Mouse (Mus musculus) mesoderm, embryonic 11.5 days (tissue): ENCODE data around the gene Trpc4.
A peak's percentile ranks its signal among the peaks of the same experiment; 100 is the strongest.

Source experiments
- DNase-seq: peaks from one replicate; pipeline ENCODE4 v3.0.0-alpha.2; 2012; ENCODE audit warnings: low read depth, low spot score

Trpc4 gene

DNA sequence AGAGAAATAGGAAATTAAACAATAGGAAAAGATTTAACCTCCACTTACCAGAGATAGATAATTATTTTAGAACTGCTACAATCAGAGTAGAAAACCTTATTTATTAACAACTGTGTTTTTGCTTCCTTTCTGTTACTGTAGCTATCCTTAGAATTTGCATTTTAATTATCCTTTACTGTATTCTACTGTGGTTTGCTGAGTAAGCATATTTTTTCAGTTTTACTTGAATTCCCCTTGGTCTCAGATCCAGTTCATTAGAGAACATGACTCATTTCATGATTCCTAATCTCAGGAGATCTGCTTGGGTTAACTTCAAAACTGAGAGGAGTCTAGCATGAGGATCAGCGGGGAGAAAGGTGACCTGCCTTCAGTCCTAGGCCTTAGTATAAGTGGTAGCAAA is 111.1 kb downstream of the Trpc4 start:
- no peak for DNase-seq

GRCm38 (mm10) chr3:54269180-54269579 is 113.3 kb downstream of the Trpc4 start:
- no peak for DNase-seq

DNA sequence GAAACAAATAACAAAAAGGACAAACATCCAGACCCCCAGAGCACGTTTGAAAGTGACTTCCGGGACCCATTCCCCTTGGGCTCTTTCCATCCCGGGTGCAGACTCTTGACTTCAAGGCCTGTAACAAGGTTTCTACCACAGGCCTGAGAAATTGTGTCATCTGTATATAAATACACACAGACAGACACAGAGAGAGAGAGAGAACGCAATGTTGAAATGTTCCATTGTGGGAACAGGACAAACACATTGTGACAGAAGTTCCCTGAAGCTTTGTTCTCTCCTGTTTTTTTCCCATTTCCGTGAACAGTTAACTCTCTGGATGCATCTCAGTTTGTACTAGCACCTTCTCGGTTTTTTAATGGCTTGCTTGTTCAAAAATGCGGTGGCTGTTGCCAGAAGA is 118.8 kb downstream of the Trpc4 start:
- DNase-seq, result no peak

GRCm38 (mm10) chr3:54289731-54290130 is 133.9 kb downstream of the Trpc4 start:
- peak; percentile 51 for DNase-seq

DNA sequence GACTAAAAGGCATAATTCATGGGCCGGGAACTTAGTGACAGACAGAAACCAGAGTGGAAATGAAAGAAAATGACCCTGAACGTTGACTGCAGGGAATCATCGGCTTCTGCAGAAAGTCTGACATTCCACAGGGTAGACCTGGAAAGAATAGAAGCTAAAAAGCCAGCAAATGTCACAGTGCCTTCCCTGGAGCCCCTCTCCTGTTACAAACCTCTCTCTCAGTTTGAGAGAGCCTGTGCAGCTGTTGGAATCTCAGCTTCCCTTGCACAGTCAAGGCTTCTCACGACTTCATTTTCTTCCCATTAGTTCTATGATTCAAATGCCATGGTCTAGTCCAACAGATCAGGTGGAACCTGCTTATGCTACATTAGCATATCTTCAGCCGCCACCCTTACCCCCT is 154.8 kb downstream of the Trpc4 start:
- peak; percentile 61 for DNase-seq

DNA sequence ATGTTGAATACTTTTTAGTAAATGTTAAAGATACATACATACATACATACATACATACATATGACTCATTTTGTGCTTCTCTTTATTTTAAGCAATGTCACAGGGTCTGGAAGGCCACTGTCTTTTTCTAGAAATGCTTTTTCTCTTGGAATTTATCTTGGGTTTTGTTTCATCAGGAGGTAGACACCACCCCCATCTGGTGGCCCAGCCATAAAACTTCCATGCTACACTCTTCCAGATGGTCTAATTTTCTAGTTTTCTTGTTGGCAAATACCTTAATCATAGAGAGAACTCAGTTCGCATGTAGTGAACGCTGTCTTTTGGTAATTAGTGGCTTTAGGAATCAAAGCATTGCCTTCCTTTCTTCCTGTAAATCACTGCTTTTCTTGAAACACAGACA is 158.2 kb downstream of the Trpc4 start:
- no peak for DNase-seq

DNA sequence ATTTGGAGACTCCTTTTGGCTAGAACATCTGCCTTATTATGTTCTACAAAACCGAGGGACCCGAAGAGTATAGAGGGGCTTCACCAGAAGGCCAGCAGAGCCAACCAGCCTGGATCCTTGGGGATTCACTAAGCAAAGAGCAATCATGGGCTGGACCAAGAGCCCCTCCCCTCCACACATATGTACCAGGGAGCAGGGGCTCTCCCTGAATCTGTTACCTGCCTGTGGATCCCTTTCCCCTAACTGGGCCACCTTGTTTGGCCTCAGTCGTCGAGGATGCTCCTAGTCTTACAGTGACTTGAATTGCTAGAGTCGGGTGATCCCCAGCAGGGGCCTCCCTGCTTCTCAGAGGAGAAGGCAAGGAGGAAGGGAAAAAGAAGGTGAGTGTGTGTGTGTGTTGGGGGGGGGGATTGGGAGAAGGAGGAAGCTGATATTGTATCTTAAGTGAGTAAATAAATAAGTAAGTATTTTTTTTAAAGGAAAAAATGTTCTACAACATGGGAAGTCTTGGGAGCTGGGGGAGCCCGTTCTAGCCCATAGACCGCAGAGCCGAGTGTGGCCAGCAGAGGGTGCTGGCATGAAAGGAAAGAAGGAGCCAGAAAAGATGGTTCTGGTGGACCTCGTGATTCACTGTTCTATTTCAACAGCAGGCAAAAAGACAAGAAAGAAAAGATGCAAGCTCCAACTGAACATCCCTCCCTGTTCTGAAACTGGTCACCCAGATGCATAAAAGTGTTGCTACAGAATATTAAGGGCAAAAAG is 197.2 kb downstream of the Trpc4 start:
- peak; percentile 66 for DNase-seq

GRCm38 (mm10) chr3:54357561-54357960 is 201.7 kb downstream of the Trpc4 start:
- no peak for DNase-seq

DNA sequence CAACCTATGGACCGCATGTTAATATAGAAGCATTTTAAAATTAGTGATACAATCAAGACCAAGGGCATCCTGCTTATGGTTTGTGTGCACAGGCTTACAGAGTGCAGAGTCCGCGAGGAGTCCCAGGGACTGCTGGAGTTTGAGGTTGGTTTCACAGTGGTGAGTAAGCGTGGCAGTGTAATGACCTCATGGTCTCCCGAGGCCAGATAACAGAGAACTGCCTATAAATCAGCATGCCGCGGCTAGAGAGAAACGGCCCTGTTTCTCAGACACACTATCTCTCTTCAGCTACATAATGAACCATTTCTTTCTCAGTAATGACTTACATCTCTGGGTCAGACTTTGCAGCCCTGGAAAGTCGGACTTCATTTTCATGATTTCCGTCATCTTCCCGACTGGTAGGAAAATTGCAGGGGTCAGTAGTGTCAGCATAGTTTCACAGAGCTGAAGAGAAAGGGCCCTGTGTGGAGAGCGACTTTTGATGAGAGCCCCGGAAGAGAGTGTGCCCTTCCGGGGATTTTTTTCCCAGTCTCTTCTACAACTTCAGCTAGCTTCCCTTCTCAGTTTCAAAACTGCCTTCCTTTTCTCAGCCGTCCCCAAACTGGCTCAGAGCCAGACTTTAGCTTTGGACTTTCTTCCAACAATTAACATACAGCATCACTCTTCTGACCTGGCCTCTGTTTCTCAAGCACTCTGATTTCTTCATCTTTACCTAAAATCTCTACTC is 202.8 kb downstream of the Trpc4 start:
- DNase-seq, result peak; percentile 80

GRCm38 (mm10) chr3:54360897-54361296 is 205.1 kb downstream of the Trpc4 start, which contains the start of gene Postn:
Postn (plus strand) TSS chr3:54361109.
- DNase-seq, result no peak

- DNase-seq, result no peak
These were observed 205.8 kb downstream of the Trpc4 start for GRCm38 (mm10) chr3:54361656-54362055.
